Mouse (Mus musculus) bone marrow macrophage, adult 2 months (primary cell): ENCODE data around the gene Ralb. TPM values are rescaled to one million over a fixed set of nuclear protein-coding genes. Genes with fewer than 3 reads are reported as not detected.

Experiments
- H3K27ac ChIP-seq: 2 replicates; pipeline ENCODE4 v1.5.1; 2012; ENCODE audit warnings: low read depth, low read length; ENCODE audit not compliant: insufficient read depth
- H3K4me1 ChIP-seq: 2 replicates; pipeline ENCODE4 v1.6.1; 2012; ENCODE audit warnings: low read length; ENCODE audit not compliant: control insufficient read depth, insufficient read depth
- H3K4me3 ChIP-seq: 2 replicates; pipeline ENCODE4 v1.5.1; 2012; ENCODE audit warnings: mild to moderate bottlenecking, low read length, moderate library complexity; ENCODE audit not compliant: insufficient read depth
- CTCF ChIP-seq: IDR thresholded peaks from 2 replicates; pipeline ENCODE4 v1.5.1; 2012; ENCODE audit warnings: low read depth, mild to moderate bottlenecking, low read length, moderate library complexity
- POLR2A ChIP-seq: IDR thresholded peaks from 2 replicates; pipeline ENCODE4 v1.6.1; 2012; ENCODE audit warnings: mild to moderate bottlenecking, low read depth, low read length, borderline replicate concordance
- polyA plus RNA-seq: library from polyadenylated mRNA; stranded (reverse); fragments of >200 nt; gene quantifications from 2 replicates; pipeline ENCODE4 v1.2.4, GENCODE M21; 2012; ENCODE audit not compliant: missing spikeins, insufficient read depth, insufficient read length

Gene Ralb
- polyA plus RNA-seq, 1 experiment, result 82.8 TPM

DNA sequence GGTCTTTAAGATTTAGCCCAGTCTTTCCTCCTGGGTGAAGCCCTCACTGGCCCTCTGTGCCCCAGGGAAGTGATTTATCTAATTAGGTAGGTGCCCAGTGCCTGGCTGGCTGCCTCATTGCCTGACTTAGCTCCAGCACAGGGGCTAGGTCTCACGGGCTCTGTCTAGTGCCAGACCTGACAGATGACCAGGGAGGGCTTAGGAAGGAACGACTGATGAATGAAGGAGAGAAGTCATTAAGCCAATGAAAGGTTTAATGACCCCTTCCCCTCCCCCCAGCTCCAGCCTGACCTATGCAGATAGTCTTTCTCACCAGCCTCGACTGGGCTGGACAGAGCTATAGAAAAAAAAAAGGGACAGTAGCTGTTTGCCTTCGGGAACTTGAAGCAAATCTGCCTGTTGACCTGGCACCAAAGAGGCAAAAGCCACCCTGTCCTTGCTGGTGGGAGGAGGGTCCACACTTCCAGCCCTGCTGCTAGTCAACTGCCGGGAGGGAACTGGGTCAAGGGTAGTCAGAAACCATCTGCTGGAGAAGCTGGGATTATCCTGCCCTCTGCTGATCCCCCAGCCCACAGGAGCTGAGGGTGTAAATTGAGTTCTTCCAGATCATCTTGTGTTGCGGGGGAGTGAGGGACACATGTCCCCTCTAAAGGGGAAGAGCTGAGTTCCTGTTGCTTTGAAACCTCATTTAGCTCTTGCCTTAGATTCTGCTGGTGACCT is 80.3 kb downstream of the Ralb start:
- TF ChIP-seq CTCF (no peak), POLR2A (no peak)
- Histone ChIP-seq H3K4me3 (no peak overlapping the region), H3K27ac (no peak overlapping the region), H3K4me1 (no peaks in the 10 kb centered on the region)

DNA sequence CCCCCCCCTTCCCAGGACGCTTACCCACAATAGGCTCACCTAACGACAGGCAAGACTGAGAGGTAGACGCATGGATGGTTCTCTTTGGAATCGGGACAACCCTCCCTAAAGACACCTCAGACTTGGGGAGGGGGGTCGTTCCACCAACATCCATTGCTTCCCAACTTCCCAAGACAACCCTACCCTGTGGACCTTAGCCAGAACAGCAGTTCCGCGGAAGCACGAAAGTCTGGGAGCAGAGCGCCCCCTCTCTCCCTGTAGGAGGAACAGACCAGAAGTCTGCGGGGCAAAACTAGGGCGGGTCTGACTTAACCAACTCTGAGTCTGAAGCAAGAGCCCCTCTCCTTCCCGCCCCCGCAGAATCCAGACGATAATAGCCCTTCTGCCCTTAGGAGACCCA is 81.1 kb downstream of the Ralb start:
- H3K4me3 ChIP-seq, result no peak overlapping the region
- TF ChIP-seq CTCF (no peak), POLR2A (no peak)
- no peaks in the 10 kb centered on the region for H3K4me1 ChIP-seq
- H3K27ac ChIP-seq, result no peak overlapping the region

DNA sequence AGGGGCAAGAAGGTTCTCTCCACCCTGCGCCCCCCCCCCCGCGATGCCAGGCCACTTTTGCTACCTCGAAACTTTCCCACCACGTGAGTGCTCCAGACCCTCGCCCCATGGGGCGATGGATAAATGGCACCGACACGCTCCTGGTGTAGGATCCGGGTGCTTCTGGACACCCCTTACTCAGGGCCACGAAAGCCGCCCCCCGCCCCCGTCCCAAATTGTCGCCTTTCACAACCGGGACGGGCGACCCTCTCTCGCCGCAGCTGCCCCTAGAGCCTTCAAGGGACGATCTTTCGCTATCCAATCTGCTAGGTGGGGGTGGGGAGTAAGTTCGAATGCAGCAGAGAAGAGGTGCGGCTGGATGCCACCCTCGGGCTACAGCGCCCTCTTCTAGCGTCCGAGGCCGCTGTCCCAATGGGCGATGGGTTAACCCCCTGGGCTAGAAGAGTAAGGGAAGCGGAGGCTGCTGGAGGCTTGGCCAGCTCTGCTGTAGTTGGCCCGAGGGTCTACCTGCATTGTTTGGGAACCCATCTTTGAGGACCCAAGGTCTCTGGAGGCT is 82.1 kb downstream of the Ralb start:
- Histone ChIP-seq H3K27ac (no peak overlapping the region), H3K4me1 (no peaks in the 10 kb centered on the region), H3K4me3 (no peak overlapping the region)
- TF ChIP-seq POLR2A (no peak), CTCF (no peak)

DNA sequence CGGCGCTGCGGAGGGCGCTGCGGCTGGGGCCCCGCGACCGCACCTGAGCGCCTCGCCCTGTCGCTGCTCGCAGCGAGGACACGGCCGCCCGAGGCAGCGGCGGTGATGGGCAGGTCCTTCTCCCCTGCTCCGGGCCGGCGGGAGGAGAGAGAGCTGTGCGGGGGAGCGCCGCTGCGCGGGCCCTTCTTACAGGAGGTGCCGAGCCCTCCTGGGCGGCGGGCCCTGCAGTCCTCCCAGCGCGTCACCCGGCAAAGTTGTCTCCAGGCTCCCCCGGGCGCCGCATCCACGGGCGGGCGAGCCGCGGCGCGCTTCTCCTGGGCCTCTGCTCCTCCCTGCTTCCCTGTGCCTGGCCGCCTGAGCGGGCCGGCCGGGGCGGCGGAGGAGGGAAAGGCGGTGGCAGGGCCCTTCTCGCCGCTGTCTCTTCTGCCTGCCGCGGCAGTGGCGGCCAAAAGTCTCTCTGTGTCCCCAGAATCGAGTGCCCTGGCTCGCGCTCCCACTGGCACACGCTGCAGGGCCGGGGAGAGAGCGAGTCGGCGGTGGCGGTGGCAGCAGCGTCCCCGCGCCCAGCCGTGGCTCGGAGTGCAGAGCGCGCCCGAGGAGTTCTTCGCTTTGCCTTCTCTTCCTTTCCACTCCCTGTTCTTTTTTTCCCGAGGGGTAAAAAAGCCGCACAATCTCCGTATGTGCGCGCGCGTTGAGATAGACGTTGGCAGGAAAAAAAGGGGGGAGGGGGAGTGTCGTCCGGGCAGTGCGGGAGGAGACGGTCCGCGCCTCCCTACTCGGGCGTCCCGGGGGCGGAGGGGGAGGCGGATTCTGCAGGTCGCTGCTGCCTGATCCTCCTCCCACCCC is 82.8 kb downstream of the Ralb start, which contains the start of gene Inhbb:
Inhbb (minus strand) TSS at position 673 of the 846 bp plus-strand sequence.
- no peak for TF ChIP-seq POLR2A
- no peak for TF ChIP-seq CTCF
- Histone ChIP-seq H3K27ac (no peak within 1 kb of the TSS), H3K4me1 (no peaks in the 10 kb centered on the region), H3K4me3 (peak within 1 kb of the TSS; percentile 51)

DNA sequence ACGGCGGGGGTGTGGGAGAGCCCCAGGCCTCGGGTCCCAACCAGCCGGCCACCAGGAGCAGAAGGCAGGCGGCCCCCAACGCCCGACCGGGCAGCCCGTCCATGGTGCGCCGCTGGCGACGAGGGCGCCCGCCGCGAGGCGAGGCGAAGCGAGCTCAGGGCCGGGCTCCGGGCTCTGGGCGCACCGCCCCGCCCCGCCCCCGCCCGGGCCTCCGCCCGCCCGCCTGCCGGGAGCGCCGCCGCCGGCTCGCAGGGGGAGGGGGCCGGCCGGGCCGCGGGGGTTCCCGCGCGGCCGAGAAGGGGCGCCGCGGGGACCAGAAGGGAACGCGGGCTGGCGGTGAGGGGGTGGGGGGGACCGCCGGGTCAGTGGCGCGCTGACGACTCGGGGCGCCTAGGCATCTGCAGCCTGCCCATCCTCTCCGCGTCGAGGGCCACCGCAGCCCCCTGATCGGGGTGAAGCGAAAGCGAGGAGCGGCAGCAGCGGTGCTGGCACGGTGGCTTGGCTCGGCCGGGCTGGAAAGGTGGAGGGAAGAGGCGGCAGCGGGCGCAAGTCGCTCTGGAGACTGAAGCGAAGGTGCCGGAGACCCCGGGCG is 83.5 kb downstream of the Ralb start:
- H3K4me1 ChIP-seq, result no peaks in the 10 kb centered on the region
- H3K4me3 ChIP-seq, result peak overlapping the region; percentile 51
- TF ChIP-seq CTCF (no peak), POLR2A (no peak)

More for the DNA sequence above, 83.5 kb downstream of the Ralb start:
- no peak overlapping the region for H3K27ac ChIP-seq

Other genes starting within 250 kb of the Ralb start
- 0.19 and 0.51 TPM in 2 replicates for gene Inhbb, start 82.5 kb downstream of the Ralb start, polyA plus RNA-seq
- 17.3 and 20.0 TPM in 2 replicates for gene Tmem185b, start 21.4 kb upstream of the Ralb start, polyA plus RNA-seq
- 0.45 and 0.99 TPM in 2 replicates for gene Epb41l5, start 144.2 kb upstream of the Ralb start, polyA plus RNA-seq